In the genomic region with DNA sequence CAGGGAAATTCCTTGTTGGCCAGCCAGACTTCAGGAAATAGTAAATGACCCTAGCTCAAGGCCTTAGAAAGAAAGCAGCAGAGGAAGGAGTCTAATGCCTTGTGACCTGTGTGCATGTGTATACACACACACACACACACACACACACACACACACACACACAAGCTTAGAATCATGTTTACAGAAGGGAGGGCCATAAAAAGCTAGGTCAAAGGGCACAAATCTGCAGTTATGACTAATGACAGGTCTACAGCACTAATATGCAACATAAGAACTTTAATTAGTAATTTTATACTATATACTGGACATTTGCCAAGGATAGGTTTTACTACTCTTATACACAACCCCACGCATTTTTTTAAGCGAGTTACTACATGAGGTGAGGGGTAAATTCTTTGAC, we compare ENCODE assay signal across 16 mouse cellular contexts.
"Had no signal": no experiment of that assay in that cellular context is flagged by ENCODE, and none has a peak within 500 bp of the region (broad histone marks: within the 10 kb centered on the region; RNA-seq: fewer than 3 reads in every experiment).

No protein-coding gene starts in this region.

- H3K4me1 ChIP-seq: midbrain, embryonic 10.5 days; midbrain, embryonic 12.5 days; neural tube, embryonic 13.5 days; neural tube, embryonic 15.5 days; stomach, embryonic 15.5 days had no signal

- H3K9ac ChIP-seq: lung, embryonic 14.5 days; midbrain, embryonic 12.5 days; neural tube, embryonic 13.5 days; neural tube, embryonic 15.5 days; stomach, embryonic 15.5 days had no signal

- H3K4me2 ChIP-seq: lung, embryonic 14.5 days; midbrain, embryonic 12.5 days; neural tube, embryonic 13.5 days; neural tube, embryonic 15.5 days; stomach, embryonic 15.5 days had no signal

- H3K36me3 ChIP-seq: midbrain, embryonic 10.5 days; midbrain, embryonic 12.5 days; neural tube, embryonic 13.5 days; neural tube, embryonic 15.5 days; stomach, embryonic 15.5 days had no signal

- H3K9me3 ChIP-seq: midbrain, embryonic 10.5 days; midbrain, embryonic 12.5 days; neural tube, embryonic 13.5 days; neural tube, embryonic 15.5 days; stomach, embryonic 15.5 days had no signal

- H3K27me3 ChIP-seq: midbrain, embryonic 12.5 days; neural tube, embryonic 13.5 days; neural tube, embryonic 15.5 days; stomach, embryonic 15.5 days had no signal

- H3K4me3 ChIP-seq: midbrain, embryonic 10.5 days; midbrain, embryonic 12.5 days; myocyte; neural tube, embryonic 13.5 days; neural tube, embryonic 15.5 days; stomach, embryonic 15.5 days had no signal

- H3K27ac ChIP-seq: midbrain, embryonic 10.5 days; midbrain, embryonic 12.5 days; neural tube, embryonic 13.5 days; neural tube, embryonic 15.5 days; stomach, embryonic 15.5 days had no signal

- DNase-seq: lung, adult 18-20 months; lung, embryonic 14.5 days; lung, postnatal 10 days; lung, postnatal 4 days; midbrain, embryonic 14.5 days; right cerebral cortex, postnatal 14 days; thymus, adult 2 months; thymus, postnatal 25 days; thymus, postnatal 4 days had no signal

- ATAC-seq: midbrain, embryonic 16.5 days had no signal
